Comparison of ENCODE assay signal across 8 mouse cellular contexts in genomic region chr5:113783581-113784001, GRCm38 (mm10). TPM values are rescaled to one million over a fixed set of nuclear protein-coding genes. Genes with fewer than 3 reads are reported as not detected.
A peak's percentile ranks its signal among the peaks of the same experiment; 100 is the strongest.
DNase-seq lines count a peak whose midpoint lies in the region; ATAC-seq lines count a peak whose summit lies in the region.

No protein-coding gene starts in this region.

- peak overlapping the region; percentile 56 for H3K27ac ChIP-seq in heart, embryonic 10.5 days

- WGBS in heart, embryonic 10.5 days, result 6% methylated on average over 12 of the region's 12 CpGs

- peaks cover 3% of the 10 kb centered on the region; the same call in 1 of the 2 replicates for H3K36me3 ChIP-seq in heart, embryonic 10.5 days

- H3K4me1 ChIP-seq in heart, embryonic 10.5 days, result peaks cover 29% of the 10 kb centered on the region

- DNase-seq in adrenal gland, postnatal 10 days, result peak; percentile 45
- DNase-seq in adrenal gland, adult 8-10 months, result no peak
- DNase-seq in NIH3T3 (ENCODE audit: low read depth), result peak; percentile 92
- DNase-seq in heart, embryonic 10.5 days (ENCODE audit: low spot score), result no peak
- DNase-seq in kidney, postnatal 14 days, result peak; percentile 85
- peak; percentile 31 for DNase-seq in lung, postnatal 25 days (ENCODE audit: low spot score)
- DNase-seq in cerebellum, adult 9-11 months, result no peak

- H3K4me3 ChIP-seq in heart, embryonic 10.5 days, result peak overlapping the region; percentile 40

- ATAC-seq in granulocyte monocyte progenitor cell, adult 5-6 weeks (replicated peaks; ENCODE audit: poor library complexity, severe bottlenecking), result no peak

- H3K27me3 ChIP-seq in heart, embryonic 10.5 days (ENCODE audit: insufficient read depth, poor library complexity, severe bottlenecking), result no peaks in the 10 kb centered on the region; the same call in 1 of the 2 replicates

- no peaks in the 10 kb centered on the region for H3K9me3 ChIP-seq in heart, embryonic 10.5 days

RNA-seq across cellular contexts. Expression of gene Iscu, which starts 11.0 kb away (rescaled TPM):
- total RNA-seq in adrenal gland, postnatal 10 days (2021), result 100 to 1,000 TPM; 344 to 362 TPM
- total RNA-seq in adrenal gland, adult 8-10 months (2022), result 1,000 to 10,000 TPM in 2 of 4 experiments, 100 to 1,000 TPM in 2; 572 to 1,204 (median 919) TPM
- polyA plus RNA-seq in heart, embryonic 10.5 days (2016; fragmentation: Nextera tagmentation; extraction: Ambion mirVana), result 98.7 and 105 TPM in 2 replicates
- 81.9 and 100 TPM in 2 replicates for total RNA-seq in granulocyte monocyte progenitor cell, adult 5-6 weeks (2014; fragmentation: Nextera tagmentation)
- total RNA-seq in granulocyte monocyte progenitor cell, adult 5-6 weeks (2017), result 101 and 111 TPM in 2 replicates

RNA-seq across cellular contexts. Expression of gene Sart3, which starts 11.3 kb away (rescaled TPM):
- 10 to 100 TPM; 26.3 to 31.3 TPM for total RNA-seq in adrenal gland, postnatal 10 days (2021)
- 10 to 100 TPM; 29.5 to 47.4 (median 40.1) TPM for total RNA-seq in adrenal gland, adult 8-10 months (2022)
- polyA plus RNA-seq in heart, embryonic 10.5 days (2016; fragmentation: Nextera tagmentation; extraction: Ambion mirVana), result 46.0 and 63.9 TPM in 2 replicates
- total RNA-seq in granulocyte monocyte progenitor cell, adult 5-6 weeks (2014; fragmentation: Nextera tagmentation), result 29.2 and 29.7 TPM in 2 replicates
- total RNA-seq in granulocyte monocyte progenitor cell, adult 5-6 weeks (2017), result 31.1 and 38.5 TPM in 2 replicates

RNA-seq across cellular contexts. Expression of gene Tmem119, which starts 16.7 kb away (rescaled TPM):
- total RNA-seq in adrenal gland, postnatal 10 days (2021), result 10 to 100 TPM; 14.0 to 18.0 TPM
- 10 to 100 TPM in 2 of 4 experiments, 1 to 10 TPM in 2; 9.1 to 14.2 (median 11.2) TPM for total RNA-seq in adrenal gland, adult 8-10 months (2022)
- polyA plus RNA-seq in heart, embryonic 10.5 days (2016; fragmentation: Nextera tagmentation; extraction: Ambion mirVana), result 13.5 and 42.1 TPM in 2 replicates
- 11.1 and 13.4 TPM in 2 replicates for total RNA-seq in granulocyte monocyte progenitor cell, adult 5-6 weeks (2014; fragmentation: Nextera tagmentation)
- total RNA-seq in granulocyte monocyte progenitor cell, adult 5-6 weeks (2017), result 4.2 and 7.8 TPM in 2 replicates

RNA-seq across cellular contexts. Expression of gene Ficd, which starts 48.0 kb away (rescaled TPM):
- total RNA-seq in adrenal gland, postnatal 10 days (2021), result 1 to 10 TPM; 7.3 to 7.7 TPM
- 10 to 100 TPM; 15.7 to 25.8 (median 17.6) TPM for total RNA-seq in adrenal gland, adult 8-10 months (2022)
- 5.3 and 6.4 TPM in 2 replicates for polyA plus RNA-seq in heart, embryonic 10.5 days (2016; fragmentation: Nextera tagmentation; extraction: Ambion mirVana)
- 1.6 and 3.7 TPM in 2 replicates for total RNA-seq in granulocyte monocyte progenitor cell, adult 5-6 weeks (2014; fragmentation: Nextera tagmentation)
- 0.77 and 1.9 TPM in 2 replicates for total RNA-seq in granulocyte monocyte progenitor cell, adult 5-6 weeks (2017)

RNA-seq across cellular contexts. Expression of gene Selplg, which starts 48.9 kb away (rescaled TPM):
- total RNA-seq in adrenal gland, postnatal 10 days (2021), result 1 to 10 TPM; 6.6 to 6.9 TPM
- 1 to 10 TPM; 4.4 to 8.6 (median 5.9) TPM for total RNA-seq in adrenal gland, adult 8-10 months (2022)
- polyA plus RNA-seq in heart, embryonic 10.5 days (2016; fragmentation: Nextera tagmentation; extraction: Ambion mirVana), result 0.64 and 1.3 TPM in 2 replicates
- 288 and 331 TPM in 2 replicates for total RNA-seq in granulocyte monocyte progenitor cell, adult 5-6 weeks (2014; fragmentation: Nextera tagmentation)
- total RNA-seq in granulocyte monocyte progenitor cell, adult 5-6 weeks (2017), result 99.4 and 109 TPM in 2 replicates

Comparison
In these comparisons a context has a peak if more than half of its experiments do, and no peak if none do; other contexts are left out.
1. DNase-seq: peak in adrenal gland, postnatal 10 days (single experiment), NIH3T3 (single experiment), kidney, postnatal 14 days (single experiment) and lung, postnatal 25 days (single experiment); none in adrenal gland, adult 8-10 months (single experiment), heart, embryonic 10.5 days (single experiment) and cerebellum, adult 9-11 months (single experiment).